Mouse (Mus musculus) gastrocnemius, adult 18-20 months (tissue): ENCODE data around the gene Sergef. TPM values are rescaled to one million over a fixed set of nuclear protein-coding genes. Genes with fewer than 3 reads are reported as not detected.
"Not testable (repeated sequence)": the region's sequence is repeated elsewhere in the genome, so short reads cannot be mapped to it uniquely, and the experiment has no call there.

Experiments
- DNase-seq: peaks from one replicate; pipeline ENCODE4 v3.0.0; 2021; ENCODE audit warnings: low spot score
- long read RNA-seq, 2 experiments: library from polyadenylated mRNA; stranded (forward); transcript quantifications; one replicate each; pipeline ENCODE4 v2.0.0; 2021
- total RNA-seq, 2 experiments: library from RNA; stranded (reverse); gene quantifications; 2 replicates each; pipeline ENCODE4 v1.2.3; 2021

The Sergef gene
- total RNA-seq: 1 to 10 TPM; 3.9 to 4.3 TPM
- long read RNA-seq, experiment 1, partial matches to known transcripts: 0 of 7 reads
- long read RNA-seq, experiment 1, other reads (novel, unspliced or antisense): 3 of 7 reads
- long read RNA-seq, experiment 2, partial matches to known transcripts: 1 of 2 reads
- long read RNA-seq, experiment 2, other reads (novel, unspliced or antisense): 0 of 2 reads

- DNase-seq: peak; percentile 93
Measured at GRCm38 (mm10) chr7:46639692-46640031, at the start of gene Sergef. TSS of gene Sergef (minus strand) at chr7:46639807.

GRCm38 (mm10) chr7:46686827-46687226 lies 47.2 kb upstream of the Sergef start:
- no peak for DNase-seq

GRCm38 (mm10) chr7:46680732-46681131 lies 41.1 kb upstream of the Sergef start:
- DNase-seq: no peak

GRCm38 (mm10) chr7:46679044-46679443 lies 39.4 kb upstream of the Sergef start:
- DNase-seq: not testable (repeated sequence)

- no peak for DNase-seq
Measured at GRCm38 (mm10) chr7:46678417-46678816, 38.8 kb upstream of the Sergef start.

- no peak for DNase-seq
Measured at GRCm38 (mm10) chr7:46676808-46677360, 37.3 kb upstream of the Sergef start.

GRCm38 (mm10) chr7:46675886-46676285 lies 36.3 kb upstream of the Sergef start:
- no peak for DNase-seq

- DNase-seq: no peak
Measured at GRCm38 (mm10) chr7:46675061-46675460, 35.5 kb upstream of the Sergef start.

GRCm38 (mm10) chr7:46672160-46672672 lies 32.6 kb upstream of the Sergef start, which contains the start of gene Tph1:
TSS of gene Tph1 (minus strand) at chr7:46672537.
- DNase-seq: peak; percentile 26

- DNase-seq: no peak
Measured at GRCm38 (mm10) chr7:46667256-46667655, 27.6 kb upstream of the Sergef start.

- peak; percentile 12 for DNase-seq
Measured at GRCm38 (mm10) chr7:46665236-46665635, 25.6 kb upstream of the Sergef start.

- DNase-seq: no peak
Measured at GRCm38 (mm10) chr7:46661591-46662090, 22.0 kb upstream of the Sergef start.

GRCm38 (mm10) chr7:46652279-46652678 lies 12.7 kb upstream of the Sergef start:
- DNase-seq: no peak

GRCm38 (mm10) chr7:46650231-46650630 lies 10.6 kb upstream of the Sergef start:
- not testable (repeated sequence) for DNase-seq

- DNase-seq: no peak
Measured at GRCm38 (mm10) chr7:46648431-46649140, 9.0 kb upstream of the Sergef start.

- DNase-seq: no peak
Measured at GRCm38 (mm10) chr7:46643172-46643571, 3.6 kb upstream of the Sergef start.

- DNase-seq: no peak
Measured at GRCm38 (mm10) chr7:46640062-46640461, 455 bp upstream of the Sergef start.

GRCm38 (mm10) chr7:46638889-46639691 lies 517 bp downstream of the Sergef start:
- DNase-seq: no peak

GRCm38 (mm10) chr7:46628375-46628975 lies 11.1 kb downstream of the Sergef start:
- no peak for DNase-seq

- no peak for DNase-seq
Measured at GRCm38 (mm10) chr7:46623979-46624378, 15.6 kb downstream of the Sergef start.

GRCm38 (mm10) chr7:46618416-46619110 lies 21.0 kb downstream of the Sergef start:
- no peak for DNase-seq
